Mouse (Mus musculus) gastrocnemius, postnatal 36 days (tissue): ENCODE results near the gene Il17c. TPM values are rescaled to one million over a fixed set of nuclear protein-coding genes. Genes with fewer than 3 reads are reported as not detected.
A peak's percentile ranks its signal among the peaks of the same experiment; 100 is the strongest.

ENCODE experiments used
- DNase-seq, 2 experiments: peaks; one replicate each; pipeline ENCODE4 v3.0.0; 2022
- intact Hi-C: fragments of 180-260 bp; cut with DNase I; formaldehyde crosslinking; loops from one replicate; pipeline ENCODE4 v1.15.1; 2025
- total RNA-seq, 2 experiments: library from RNA; stranded (reverse); gene quantifications; 2 replicates each; pipeline ENCODE4 v1.2.3; 2021

The Il17c gene
- total RNA-seq, 2 experiments from 2014 or later: not detected

GRCm38 (mm10) chr8:122451161-122451703 lies 29.4 kb downstream of the Il17c start:
- intact Hi-C loops: no loop called here
- DNase-seq: peak in 1 of 2 experiments; percentile 44

- peak in 1 of 2 experiments; percentile 32 for DNase-seq
- intact Hi-C loops: no loop called here
These were observed 30.3 kb downstream of the Il17c start for GRCm38 (mm10) chr8:122452154-122452553.

GRCm38 (mm10) chr8:122454409-122454808 lies 32.6 kb downstream of the Il17c start:
- intact Hi-C loops: no loop called here
- DNase-seq: no peak

GRCm38 (mm10) chr8:122457171-122457570 lies 35.4 kb downstream of the Il17c start:
- intact Hi-C loops: no loop called here
- DNase-seq: no peak

- DNase-seq: no peak
- intact Hi-C loops: no loop called here
These were observed 37.5 kb downstream of the Il17c start for GRCm38 (mm10) chr8:122459218-122459900.

- DNase-seq: no peak
- intact Hi-C loops: no loop called here
These were observed 38.2 kb downstream of the Il17c start for GRCm38 (mm10) chr8:122459990-122460389.

GRCm38 (mm10) chr8:122460524-122461472 lies 39.0 kb downstream of the Il17c start, which contains the start of gene Snai3:
Snai3 (minus strand) TSS chr8:122460733.
- DNase-seq: peak in 1 of 2 experiments; percentile 52
- intact Hi-C loops: no loop called here

- intact Hi-C loops: no loop called here
- no peak for DNase-seq
These were observed 39.8 kb downstream of the Il17c start for GRCm38 (mm10) chr8:122461473-122462148.

- intact Hi-C loops: no loop called here
These were observed 40.7 kb downstream of the Il17c start for GRCm38 (mm10) chr8:122462510-122462909.

GRCm38 (mm10) chr8:122463651-122464640 lies 42.1 kb downstream of the Il17c start:
- DNase-seq: no peak
- intact Hi-C loops: no loop called here

More at GRCm38 (mm10) chr8:122462510-122462909, 40.7 kb downstream of the Il17c start:
- no peak for DNase-seq

GRCm38 (mm10) chr8:122464985-122465384 lies 43.2 kb downstream of the Il17c start:
- intact Hi-C loops: no loop called here
- DNase-seq: no peak

GRCm38 (mm10) chr8:122467816-122468215 lies 46.0 kb downstream of the Il17c start:
- intact Hi-C loops: no loop called here
- DNase-seq: no peak

GRCm38 (mm10) chr8:122469407-122469806 lies 47.6 kb downstream of the Il17c start:
- DNase-seq: no peak
- intact Hi-C loops: no loop called here

- intact Hi-C loops: no loop called here
These were observed 48.1 kb downstream of the Il17c start for GRCm38 (mm10) chr8:122469965-122470364.

GRCm38 (mm10) chr8:122470691-122471090 lies 48.9 kb downstream of the Il17c start:
- DNase-seq: no peak
- intact Hi-C loops: no loop called here

More at GRCm38 (mm10) chr8:122469965-122470364, 48.1 kb downstream of the Il17c start:
- no peak for DNase-seq
